Mouse (Mus musculus) heart, postnatal 0 days (tissue): ENCODE measurements around the gene Trp53. TPM values are rescaled to one million over a fixed set of nuclear protein-coding genes. Genes with fewer than 3 reads are reported as not detected.

Source experiments
- ATAC-seq: fragments of 200-750 bp; cut with Nextera tagmentation; 2 replicates; pipeline ENCODE4 v1.8.0; 2017; ENCODE audit warnings: low read depth, moderate number of reproducible peaks, moderate library complexity; ENCODE audit not compliant: insufficient read depth
- DNase-seq: peaks from one replicate; pipeline ENCODE4 v3.0.0-alpha.2; 2016; ENCODE audit warnings: low spot score
- H3K27ac ChIP-seq: fragments of 300-500 bp; sonication (generic); 2 replicates; pipeline ENCODE4 v1.5.1; 2014; ENCODE audit warnings: low read depth, mild to moderate bottlenecking
- H3K27me3 ChIP-seq: fragments of 300-500 bp; sonication (generic); 2 replicates; pipeline ENCODE4 v1.6.1; 2014; ENCODE audit warnings: low read length, mixed read lengths; ENCODE audit not compliant: control insufficient read depth, insufficient read depth
- H3K36me3 ChIP-seq: fragments of 300-500 bp; sonication (generic); replicated peaks from 2 replicates; pipeline ENCODE4 v1.6.1; 2014; ENCODE audit warnings: low read length, mixed read lengths; ENCODE audit not compliant: control insufficient read depth, insufficient read depth
- H3K4me1 ChIP-seq: fragments of 300-500 bp; sonication (generic); 2 replicates; pipeline ENCODE4 v1.6.1; 2014; ENCODE audit warnings: antibody characterized with exemption; ENCODE audit not compliant: control insufficient read depth, insufficient read depth
- H3K4me2 ChIP-seq: fragments of 300-500 bp; sonication (generic); 2 replicates; pipeline ENCODE4 v1.6.1; 2014; ENCODE audit warnings: low read depth, mild to moderate bottlenecking, low read length, moderate library complexity
- H3K4me3 ChIP-seq: fragments of 300-500 bp; sonication (generic); 2 replicates; pipeline ENCODE4 v1.5.1; 2014; ENCODE audit warnings: low read depth, low read length
- H3K9ac ChIP-seq: fragments of 300-500 bp; sonication (generic); replicated peaks from 2 replicates; pipeline ENCODE4 v1.6.1; 2014; ENCODE audit warnings: low read depth, low read length, mixed read lengths
- H3K9me3 ChIP-seq: fragments of 300-500 bp; sonication (generic); replicated peaks from 2 replicates; pipeline ENCODE4 v1.6.1; 2016; ENCODE audit warnings: low read length; ENCODE audit not compliant: control insufficient read depth
- CTCF ChIP-seq: IDR thresholded peaks from 2 replicates; pipeline ENCODE4 v1.5.1; 2016; ENCODE audit warnings: antibody characterized with exemption, control low read depth, low read depth
- EP300 ChIP-seq: IDR thresholded peaks from 2 replicates; pipeline ENCODE4 v1.6.1; 2016; ENCODE audit warnings: antibody characterized with exemption, low read depth
- WGBS: fragments of 180-500 bp; shearing (Covaris S2); extraction: QIAGEN DNeasy Blood & Tissue Kit; methylation state at CpG from one replicate; pipeline ENCODE4 v1.1.7; 2014; 5-methylcytosine and 5-hydroxymethylcytosine counted together
- polyA plus RNA-seq: library from polyadenylated mRNA; unstranded; fragments of >200 nt; fragmentation: Nextera tagmentation; extraction: Ambion mirVana; gene quantifications from 2 replicates; pipeline ENCODE4 v1.2.1, GENCODE M21; 2015
- total RNA-seq: library from RNA; depleted of rRNA; stranded (reverse); fragments of >200 nt; gene quantifications from 2 replicates; pipeline ENCODE4 v1.2.3, GENCODE M21; 2014; ENCODE audit warnings: low replicate concordance

Gene Trp53
- total and polyA plus RNA-seq, 2 experiments from 2014 or later = 31.5 to 33.6 TPM

DNA sequence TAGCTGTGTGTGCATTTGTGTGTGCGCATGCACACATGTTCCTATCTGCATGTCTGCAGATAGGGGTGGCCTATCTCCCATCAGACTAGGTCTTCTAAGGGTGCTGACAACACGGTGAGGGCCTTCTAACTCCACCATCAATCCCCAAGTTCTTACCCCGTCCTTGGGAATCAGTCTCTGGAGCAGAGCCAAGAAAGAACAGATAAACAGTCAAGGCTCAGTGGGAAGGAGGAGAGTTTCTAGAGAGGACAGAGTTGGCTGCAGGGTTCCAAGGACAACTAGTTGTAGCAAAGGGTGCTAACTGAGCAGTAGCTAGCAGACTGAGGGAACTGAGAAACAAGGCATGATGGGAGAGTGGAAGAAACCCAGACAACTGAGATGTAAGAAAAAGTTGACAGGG lies 21.6 kb downstream of the Trp53 start:
- DNase-seq (no peak), ATAC-seq (no peak)
- peaks cover 60% of the 10 kb centered on the region for H3K4me1 ChIP-seq
- no peak overlapping the region for H3K4me2 ChIP-seq
- H3K27ac ChIP-seq = no peak overlapping the region
- no peaks in the 10 kb centered on the region for H3K9me3 ChIP-seq
- WGBS = 31% methylated on average over 3 of the region's 3 CpGs
- no peak for TF ChIP-seq CTCF
- H3K36me3 ChIP-seq = no peaks in the 10 kb centered on the region
- no peak overlapping the region for H3K9ac ChIP-seq
- no peak overlapping the region for H3K4me3 ChIP-seq
- H3K27me3 ChIP-seq = no peaks in the 10 kb centered on the region

DNA sequence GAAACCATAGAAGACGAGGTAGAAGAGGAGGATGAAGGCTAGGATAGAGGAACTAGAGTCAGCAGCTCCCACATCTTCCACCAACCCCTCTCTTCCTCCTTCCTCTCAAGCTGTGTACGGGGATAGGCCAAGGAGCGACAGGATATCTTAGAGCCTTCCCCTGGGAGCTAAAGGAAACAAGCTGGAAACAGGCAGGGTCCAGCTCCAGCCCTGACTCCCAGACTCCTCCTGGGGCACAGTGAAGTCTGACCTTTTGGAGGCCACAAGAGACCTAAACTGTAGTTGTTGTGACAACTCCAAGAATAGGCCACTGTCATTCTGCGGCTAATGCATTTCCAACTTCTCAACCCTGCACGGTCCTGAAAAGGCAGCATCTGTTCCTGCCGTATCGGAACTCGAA lies 23.4 kb downstream of the Trp53 start:
- ATAC-seq (no peak), DNase-seq (peak; percentile 55)
- WGBS = 55% methylated on average over 8 of the region's 8 CpGs
- TF ChIP-seq CTCF (no peak), EP300 (no peak)
- H3K27me3 ChIP-seq = no peaks in the 10 kb centered on the region
- H3K4me3 ChIP-seq = no peak overlapping the region
- peak overlapping the region; percentile 79 for H3K27ac ChIP-seq
- peaks cover 60% of the 10 kb centered on the region for H3K4me1 ChIP-seq
- no peak overlapping the region for H3K9ac ChIP-seq
- 0 out of 2 replicates have a peak overlapping the region, but pooled peaks have one; percentile 97 for H3K4me2 ChIP-seq
- H3K9me3 ChIP-seq = no peaks in the 10 kb centered on the region
- H3K36me3 ChIP-seq = no peaks in the 10 kb centered on the region

DNA sequence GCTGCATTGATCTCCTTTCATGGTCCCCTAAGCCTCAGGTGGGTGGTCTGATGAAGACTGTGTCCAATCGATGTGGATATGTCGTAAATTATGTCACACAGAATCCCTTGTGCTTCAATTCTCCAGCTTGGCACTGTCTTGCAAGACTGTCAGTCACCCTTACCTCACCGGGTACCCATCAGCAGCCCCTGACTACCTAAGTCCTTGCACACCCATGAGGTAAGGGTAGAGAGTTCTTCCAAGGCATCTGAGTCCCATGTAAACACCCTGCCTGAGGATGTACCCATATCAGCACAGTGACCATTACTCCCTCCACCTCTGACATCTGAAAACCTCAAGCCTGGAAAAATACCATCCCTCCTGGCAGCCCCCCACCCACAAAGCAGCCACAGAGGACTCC lies 24.2 kb downstream of the Trp53 start:
- no peak overlapping the region for H3K9ac ChIP-seq
- H3K4me3 ChIP-seq = peak overlapping the region; percentile 66
- no peaks in the 10 kb centered on the region for H3K36me3 ChIP-seq
- ATAC-seq (no peak), DNase-seq (no peak)
- peak overlapping the region; percentile 79 for H3K27ac ChIP-seq
- peaks cover 59% of the 10 kb centered on the region for H3K4me1 ChIP-seq
- 71% methylated on average over 3 of the region's 3 CpGs for WGBS
- peak overlapping the region; percentile 97 for H3K4me2 ChIP-seq
- no peaks in the 10 kb centered on the region for H3K9me3 ChIP-seq
- no peaks in the 10 kb centered on the region for H3K27me3 ChIP-seq
- TF ChIP-seq CTCF = no peak
- TF ChIP-seq EP300 = no peak

DNA sequence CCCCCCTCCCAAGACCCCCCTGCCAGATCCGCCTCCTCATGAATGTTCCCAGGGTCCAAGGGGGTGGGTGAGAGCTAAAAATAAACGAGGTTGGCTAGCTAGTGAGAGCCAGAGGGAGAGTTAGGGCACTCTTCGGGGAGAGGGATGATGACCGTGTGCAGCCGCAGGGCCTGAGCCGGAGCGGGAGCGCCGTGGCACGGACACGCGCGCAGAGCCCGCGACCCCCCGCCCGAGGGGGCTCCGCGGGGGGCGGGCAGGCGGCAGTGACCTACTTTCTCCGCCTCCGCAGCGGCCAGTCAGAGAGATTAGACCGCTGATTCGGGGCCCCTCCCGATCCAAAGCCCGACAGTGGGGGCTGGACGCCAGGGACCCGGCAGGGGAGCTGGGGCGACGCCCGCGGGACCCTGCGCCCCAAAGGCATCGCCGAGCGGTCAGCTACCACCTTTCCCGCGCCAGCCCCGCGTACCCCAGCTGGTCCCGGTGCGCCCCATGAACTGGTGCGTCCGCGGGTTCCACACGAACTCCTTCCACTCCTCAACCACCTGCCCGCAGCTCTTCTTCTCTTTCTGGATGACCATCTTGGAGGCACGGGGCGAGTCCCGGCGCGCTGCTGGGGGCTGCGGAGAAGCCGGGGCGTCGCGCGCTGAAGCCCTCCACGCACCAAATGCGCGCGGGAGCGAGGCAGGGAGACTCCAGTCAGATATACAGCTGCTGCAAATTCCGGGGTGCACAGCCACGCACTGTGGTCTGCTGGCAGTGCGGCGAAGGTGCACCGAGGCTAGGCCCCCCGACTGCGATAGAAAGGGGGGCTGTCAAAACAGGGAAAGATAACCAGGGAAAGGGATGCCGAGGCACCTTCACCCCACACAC lies 24.9 kb downstream of the Trp53 start:
- peak overlapping the region; percentile 66 for H3K4me3 ChIP-seq
- H3K9ac ChIP-seq = peak overlapping the region; percentile 70
- H3K27ac ChIP-seq = peak overlapping the region; percentile 79
- DNase-seq (peak; percentile 52), ATAC-seq (peak; percentile 43)
- H3K36me3 ChIP-seq = no peaks in the 10 kb centered on the region
- TF ChIP-seq EP300 (no peak), CTCF (no peak)
- H3K4me2 ChIP-seq = peak overlapping the region; percentile 97
- no peaks in the 10 kb centered on the region for H3K27me3 ChIP-seq
- under 1% methylated on average over 63 of the region's 73 CpGs for WGBS
- no peaks in the 10 kb centered on the region for H3K9me3 ChIP-seq
- peaks cover 52% of the 10 kb centered on the region for H3K4me1 ChIP-seq

DNA sequence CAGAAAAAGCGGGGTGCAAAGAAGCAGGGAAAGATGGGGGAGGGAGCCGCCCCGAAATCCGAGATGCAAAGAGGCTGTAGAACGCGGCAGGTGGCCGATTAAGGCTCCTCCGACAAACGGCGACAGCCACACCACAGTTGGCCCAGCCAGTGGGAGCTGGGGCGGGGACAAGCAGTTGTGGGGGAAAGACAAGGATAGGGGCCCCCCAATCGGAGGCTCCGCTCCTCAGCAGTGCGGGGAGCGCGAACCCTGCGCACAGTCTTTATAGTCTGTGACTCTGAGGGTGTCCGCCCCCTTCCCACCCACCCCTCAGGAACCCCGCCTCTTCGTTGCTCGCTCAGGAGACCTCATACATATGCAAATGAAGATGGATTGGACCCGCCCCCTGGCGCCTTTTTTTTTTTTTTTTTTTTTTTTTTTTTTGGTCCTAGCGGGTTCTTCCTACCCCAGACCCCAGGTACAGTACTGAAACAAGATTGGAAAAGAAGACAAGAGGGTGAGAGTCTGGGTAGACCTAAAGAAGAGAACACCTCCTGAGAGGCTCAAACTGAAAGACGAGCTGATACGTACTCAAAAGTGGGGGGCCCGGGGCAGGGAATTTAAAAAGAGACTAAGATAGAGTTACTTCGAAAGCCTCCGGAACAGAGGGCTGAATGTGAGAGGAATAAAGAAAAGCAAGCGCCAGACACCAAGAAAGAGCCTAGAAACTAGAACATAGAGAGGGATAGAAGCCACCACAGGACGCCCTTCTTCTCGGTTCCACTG lies 25.7 kb downstream of the Trp53 start, which contains the start of gene Atp1b2:
Atp1b2 (minus strand) TSS at position 217 of the 765 bp plus-strand sequence.
- ATAC-seq = peak; percentile 88

More for the DNA sequence above, 25.7 kb downstream of the Trp53 start, which contains the start of gene Atp1b2:
- Histone ChIP-seq H3K36me3 (no peaks in the 10 kb centered on the region), H3K4me3 (peak within 1 kb of the TSS; percentile 66), H3K27ac (peak within 1 kb of the TSS; percentile 79), H3K27me3 (no peaks in the 10 kb centered on the region), H3K4me2 (peak within 1 kb of the TSS; percentile 97), H3K9ac (peak within 1 kb of the TSS; percentile 70), H3K9me3 (no peaks in the 10 kb centered on the region), H3K4me1 (peaks cover 43% of the 10 kb centered on the region)
- WGBS = 2% methylated on average over 32 of the region's 32 CpGs
- peak; percentile 78 for DNase-seq
- no peak for TF ChIP-seq CTCF
- TF ChIP-seq EP300 = no peak
